Mouse (Mus musculus) heart, embryonic 16.5 days (tissue): Measurements from ENCODE around the gene Opn1mw. TPM values are rescaled to one million over a fixed set of nuclear protein-coding genes. Genes with fewer than 3 reads are reported as not detected.
"Not testable (repeated sequence)": the region's sequence is repeated elsewhere in the genome, so short reads cannot be mapped to it uniquely, and the experiment has no call there.

Source experiments
- ATAC-seq: fragments of 200-750 bp; cut with Nextera tagmentation; replicated peaks from 2 replicates; pipeline ENCODE4 v1.8.0; 2017; ENCODE audit warnings: moderate number of reproducible peaks; ENCODE audit not compliant: insufficient read depth, low FRiP score; ENCODE audit errors: extremely low read depth
- H3K27ac ChIP-seq: fragments of 300-500 bp; sonication (generic); 2 replicates; pipeline ENCODE4 v1.5.1; 2014; ENCODE audit warnings: mild to moderate bottlenecking, low read length, control low read depth, moderate library complexity
- H3K27me3 ChIP-seq: fragments of 300-500 bp; sonication (generic); 2 replicates; pipeline ENCODE4 v1.6.1; 2014; ENCODE audit warnings: low read length, mixed read lengths; ENCODE audit not compliant: control insufficient read depth, insufficient read depth
- H3K36me3 ChIP-seq: fragments of 300-500 bp; sonication (generic); 2 replicates; pipeline ENCODE4 v1.6.1; 2014; ENCODE audit not compliant: control insufficient read depth, insufficient read depth
- H3K4me1 ChIP-seq: fragments of 300-500 bp; sonication (generic); 2 replicates; pipeline ENCODE4 v1.6.1; 2014; ENCODE audit warnings: low read length, mixed read lengths; ENCODE audit not compliant: control insufficient read depth, insufficient read depth
- H3K4me2 ChIP-seq: fragments of 300-500 bp; sonication (generic); 2 replicates; pipeline ENCODE4 v1.6.1; 2014; ENCODE audit warnings: low read depth, mild to moderate bottlenecking, control low read depth, low read length
- H3K4me3 ChIP-seq: fragments of 300-500 bp; sonication (generic); 2 replicates; pipeline ENCODE4 v1.5.1; 2014; ENCODE audit warnings: mild to moderate bottlenecking, control low read depth, low read length
- H3K9ac ChIP-seq: fragments of 300-500 bp; sonication (generic); 2 replicates; pipeline ENCODE4 v1.6.1; 2014; ENCODE audit warnings: low read length, control low read depth
- H3K9me3 ChIP-seq: fragments of 300-500 bp; sonication (generic); replicated peaks from 2 replicates; pipeline ENCODE4 v1.6.1; 2016; ENCODE audit warnings: low read length; ENCODE audit not compliant: control insufficient read depth
- WGBS: fragments of 180-500 bp; shearing (Covaris S2); extraction: QIAGEN DNeasy Blood & Tissue Kit; methylation state at CpG from one replicate; pipeline ENCODE4 v1.1.7; 2014; 5-methylcytosine and 5-hydroxymethylcytosine counted together
- polyA plus RNA-seq: library from polyadenylated mRNA; unstranded; fragments of >200 nt; fragmentation: Nextera tagmentation; extraction: Ambion mirVana; gene quantifications from 2 replicates; pipeline ENCODE4 v1.2.1, GENCODE M21; 2015

Gene Opn1mw
- polyA plus RNA-seq, 1 experiment from 2014 or later = not detected

GRCm38 (mm10) chrX:74115511-74115910, 11.8 kb upstream of the Opn1mw start:
- Histone ChIP-seq H3K9ac (peak overlapping the region; percentile 62), H3K4me2 (peak overlapping the region; percentile 58), H3K27ac (no peak overlapping the region), H3K36me3 (no peaks in the 10 kb centered on the region), H3K4me3 (peak overlapping the region; percentile 46), H3K27me3 (no peaks in the 10 kb centered on the region; the same call in 1 of the 2 replicates), H3K9me3 (no peaks in the 10 kb centered on the region), H3K4me1 (no peaks in the 10 kb centered on the region)
- ATAC-seq = peak; percentile 73
- 11% methylated on average over 10 of the region's 10 CpGs for WGBS

GRCm38 (mm10) chrX:74124975-74125374, 2.3 kb upstream of the Opn1mw start:
- no peak for ATAC-seq
- H3K4me1 ChIP-seq = no peaks in the 10 kb centered on the region
- WGBS = 54% methylated on average over 2 of the region's 2 CpGs
- no peak overlapping the region for H3K4me3 ChIP-seq
- H3K4me2 ChIP-seq = no peak overlapping the region
- no peak overlapping the region for H3K27ac ChIP-seq
- H3K36me3 ChIP-seq = no peaks in the 10 kb centered on the region
- H3K9me3 ChIP-seq = no peaks in the 10 kb centered on the region
- H3K27me3 ChIP-seq = no peaks in the 10 kb centered on the region; the same call in 1 of the 2 replicates
- no peak overlapping the region for H3K9ac ChIP-seq

- ATAC-seq, H3K9me3 ChIP-seq, H3K36me3 ChIP-seq, H3K4me3 ChIP-seq, H3K9ac ChIP-seq, H3K4me1 ChIP-seq, H3K27ac ChIP-seq, H3K4me2 ChIP-seq, H3K27me3 ChIP-seq: not testable (repeated sequence)
- WGBS = 26% methylated on average over 1 of the region's 1 CpGs
Observed at GRCm38 (mm10) chrX:74135263-74135662, 8.0 kb downstream of the Opn1mw start, which contains the start of gene Mecp2. Mecp2 (minus strand) TSS chrX:74135363.

- no peak for ATAC-seq
- H3K36me3 ChIP-seq = no peaks in the 10 kb centered on the region
- H3K4me2 ChIP-seq = no peak within 1 kb of the TSS
- H3K4me1 ChIP-seq = no peaks in the 10 kb centered on the region
- H3K27ac ChIP-seq = no peak within 1 kb of the TSS
- 91% methylated on average over 1 of the region's 1 CpGs for WGBS
- H3K27me3 ChIP-seq = no peaks in the 10 kb centered on the region
- no peak within 1 kb of the TSS for H3K4me3 ChIP-seq
- H3K9ac ChIP-seq = no peak within 1 kb of the TSS
- H3K9me3 ChIP-seq = no peaks in the 10 kb centered on the region
Observed at GRCm38 (mm10) chrX:74167738-74168137, 40.5 kb downstream of the Opn1mw start, which contains the start of gene Tex28. Tex28 (minus strand) TSS chrX:74167838.

- Histone ChIP-seq H3K4me3 (no peak within 1 kb of the TSS), H3K27me3 (no peaks in the 10 kb centered on the region), H3K4me2 (no peak within 1 kb of the TSS), H3K9ac (no peak within 1 kb of the TSS), H3K36me3 (no peaks in the 10 kb centered on the region), H3K4me1 (no peaks in the 10 kb centered on the region), H3K27ac (no peak within 1 kb of the TSS), H3K9me3 (no peaks in the 10 kb centered on the region)
- no peak for ATAC-seq
- 86% methylated on average over 17 of the region's 17 CpGs for WGBS
Observed at GRCm38 (mm10) chrX:74176959-74177358, 49.7 kb downstream of the Opn1mw start, which contains the start of gene Tktl1. Tktl1 (plus strand) TSS chrX:74177259.

Other genes starting within 250 kb of the Opn1mw start
- gene Avpr2, start 235.4 kb upstream of the Opn1mw start, polyA plus RNA-seq = 0.06 and 0.09 TPM in 2 replicates
- 0.60 and 0.77 TPM in 2 replicates for gene L1cam, start 231.4 kb upstream of the Opn1mw start, polyA plus RNA-seq
- gene Arhgap4, start 205.6 kb upstream of the Opn1mw start, polyA plus RNA-seq = 3.7 and 4.7 TPM in 2 replicates
- 89.8 and 97.1 TPM in 2 replicates for gene Naa10, start 205.5 kb upstream of the Opn1mw start, polyA plus RNA-seq
- gene Renbp, start 196.6 kb upstream of the Opn1mw start, polyA plus RNA-seq = 60.0 and 61.1 TPM in 2 replicates
- 27.8 and 28.1 TPM in 2 replicates for gene Hcfc1, start 161.1 kb upstream of the Opn1mw start, polyA plus RNA-seq
- gene Irak1, start 103.5 kb upstream of the Opn1mw start, polyA plus RNA-seq = 53.0 and 55.9 TPM in 2 replicates
- 11.3 and 11.5 TPM in 2 replicates for gene Mecp2, start 7.9 kb downstream of the Opn1mw start, polyA plus RNA-seq
- gene Tex28, start 40.4 kb downstream of the Opn1mw start, polyA plus RNA-seq = not detected in 2 replicates
- gene Tktl1, start 49.8 kb downstream of the Opn1mw start, polyA plus RNA-seq = 0.09 and 0.10 TPM in 2 replicates
- 129 and 177 TPM in 2 replicates for gene Flna, start 122.4 kb downstream of the Opn1mw start, polyA plus RNA-seq
- 13.0 and 16.2 TPM in 2 replicates for gene Emd, start 127.2 kb downstream of the Opn1mw start, polyA plus RNA-seq
- gene Rpl10, start 143.3 kb downstream of the Opn1mw start, polyA plus RNA-seq = 368 and 465 TPM in 2 replicates
- gene Taz, start 154.4 kb downstream of the Opn1mw start, polyA plus RNA-seq = 77.6 and 87.9 TPM in 2 replicates
- 15.7 and 17.3 TPM in 2 replicates for gene Dnase1l1, start 154.9 kb downstream of the Opn1mw start, polyA plus RNA-seq
- gene Atp6ap1, start 169.6 kb downstream of the Opn1mw start, polyA plus RNA-seq = 126 and 131 TPM in 2 replicates
- 144 and 150 TPM in 2 replicates for gene Gdi1, start 177.5 kb downstream of the Opn1mw start, polyA plus RNA-seq
- gene Fam50a, start 185.6 kb downstream of the Opn1mw start, polyA plus RNA-seq = 55.0 and 56.6 TPM in 2 replicates
- gene Plxna3, start 201.6 kb downstream of the Opn1mw start, polyA plus RNA-seq = 3.3 and 5.6 TPM in 2 replicates
- gene Lage3, start 226.2 kb downstream of the Opn1mw start, polyA plus RNA-seq = 79.3 and 81.7 TPM in 2 replicates
- gene Ubl4a, start 245.8 kb downstream of the Opn1mw start, polyA plus RNA-seq = 61.2 and 66.1 TPM in 2 replicates
- gene Slc10a3, start 245.9 kb downstream of the Opn1mw start, polyA plus RNA-seq = 14.9 and 17.2 TPM in 2 replicates